20 mouse cellular contexts compared by ENCODE assay signal in the genomic region with DNA sequence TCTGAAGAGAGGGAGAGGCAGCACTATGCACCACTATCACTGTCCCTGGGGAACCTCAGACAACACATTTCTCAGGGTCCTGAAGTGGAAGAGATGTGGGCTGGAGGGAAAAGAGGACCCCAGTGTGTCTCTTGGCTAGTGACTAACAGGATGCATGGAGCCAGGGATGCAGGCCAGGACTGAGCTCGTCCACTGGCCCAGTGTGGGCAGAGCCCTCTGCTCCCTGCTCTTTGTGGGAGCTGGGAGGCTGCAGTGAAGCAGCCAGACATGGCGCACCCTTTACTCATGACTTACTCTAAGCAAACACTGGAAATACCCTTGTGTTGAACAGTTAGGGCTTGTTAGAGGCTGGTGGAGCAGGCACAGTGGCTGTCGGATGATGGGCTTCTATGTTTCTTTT. TPM values are rescaled to one million over a fixed set of nuclear protein-coding genes. Genes with fewer than 3 reads are reported as not detected.
A peak's percentile ranks its signal among the peaks of the same experiment; 100 is the strongest.
DNase-seq lines count a peak whose midpoint lies in the region; ATAC-seq and TF ChIP-seq lines count a peak whose summit lies in the region.
"Had no signal": no experiment of that assay in that cellular context is flagged by ENCODE, and none has a peak within 500 bp of the region (broad histone marks: within the 10 kb centered on the region; RNA-seq: fewer than 3 reads in every experiment).

No protein-coding gene starts in this region.

- no peak for TF ChIP-seq CTCF in heart, postnatal 0 days (IDR thresholded peaks at IDR 0.05; ENCODE audit: low read depth)

- peaks cover 16% of the 10 kb centered on the region for H3K4me1 ChIP-seq in heart, postnatal 0 days (ENCODE audit: control insufficient read depth, insufficient read depth)
- peaks cover 5% of the 10 kb centered on the region; the same call in 1 of the 2 replicates for H3K4me1 ChIP-seq in midbrain, embryonic 12.5 days
- no peaks in the 10 kb centered on the region for H3K4me1 ChIP-seq in midbrain, embryonic 11.5 days (ENCODE audit: control insufficient read depth, insufficient read depth, low read length)
- peaks cover 16% of the 10 kb centered on the region; the same call in 1 of the 2 replicates for H3K4me1 ChIP-seq in embryonic facial prominence, embryonic 13.5 days
- no peaks in the 10 kb centered on the region for H3K4me1 ChIP-seq in midbrain, embryonic 14.5 days (ENCODE audit: control insufficient read depth, insufficient read depth, low read length)
- H3K4me1 ChIP-seq: forebrain, embryonic 15.5 days had no signal

- peaks cover 19% of the 10 kb centered on the region for H3K36me3 ChIP-seq in heart, postnatal 0 days (replicated peaks; ENCODE audit: control insufficient read depth, insufficient read depth, low read length)
- peaks cover 18% of the 10 kb centered on the region for H3K36me3 ChIP-seq in midbrain, embryonic 12.5 days
- H3K36me3 ChIP-seq in midbrain, embryonic 11.5 days (ENCODE audit: control insufficient read depth, insufficient read depth, low read length): peaks cover 8% of the 10 kb centered on the region
- H3K36me3 ChIP-seq in embryonic facial prominence, embryonic 13.5 days: peaks cover 41% of the 10 kb centered on the region
- peaks cover 12% of the 10 kb centered on the region for H3K36me3 ChIP-seq in midbrain, embryonic 14.5 days (ENCODE audit: control insufficient read depth, insufficient read depth, low read length)

- no peaks in the 10 kb centered on the region for H3K9me3 ChIP-seq in heart, postnatal 0 days (replicated peaks; ENCODE audit: control insufficient read depth, low read length)
- 0 out of 2 replicates have a peak, but pooled peaks cover 5% of the 10 kb centered on the region for H3K9me3 ChIP-seq in midbrain, embryonic 12.5 days
- H3K9me3 ChIP-seq in midbrain, embryonic 11.5 days (ENCODE audit: control insufficient read depth, low read length): no peaks in the 10 kb centered on the region; the same call in 1 of the 2 replicates
- H3K9me3 ChIP-seq in embryonic facial prominence, embryonic 13.5 days: peaks cover 7% of the 10 kb centered on the region; the same call in 1 of the 2 replicates
- H3K9me3 ChIP-seq in midbrain, embryonic 14.5 days (ENCODE audit: control insufficient read depth, low read length): no peaks in the 10 kb centered on the region
- H3K9me3 ChIP-seq: forebrain, embryonic 15.5 days had no signal

- no peak for DNase-seq in heart, postnatal 0 days (ENCODE audit: low spot score)
- no peak for DNase-seq in heart, adult 18-20 months
- DNase-seq in midbrain, embryonic 11.5 days (ENCODE audit: low spot score, missing footprints): no peak
- no peak for DNase-seq in midbrain, embryonic 14.5 days
- no peak for DNase-seq in embryo, embryonic 10.5 days (ENCODE audit: low spot score)
- DNase-seq: adrenal gland, adult 8-10 months; cerebellum, adult 8-10 months; gastrocnemius, postnatal 36 days; heart, postnatal 10 days; kidney, postnatal 4 days; lung, adult 2 months; lung, postnatal 4 days; thymus, postnatal 25 days had no signal

- H3K9ac ChIP-seq in heart, postnatal 0 days (replicated peaks; ENCODE audit: low read depth, low read length): no peak overlapping the region
- no peak overlapping the region for H3K9ac ChIP-seq in midbrain, embryonic 12.5 days (replicated peaks)
- no peak overlapping the region for H3K9ac ChIP-seq in midbrain, embryonic 11.5 days (ENCODE audit: low read length)
- H3K9ac ChIP-seq in embryonic facial prominence, embryonic 13.5 days: no peak overlapping the region
- no peak overlapping the region for H3K9ac ChIP-seq in midbrain, embryonic 14.5 days (replicated peaks; ENCODE audit: low read length)
- H3K9ac ChIP-seq: forebrain, embryonic 15.5 days had no signal

- H3K4me3 ChIP-seq in heart, postnatal 0 days (ENCODE audit: low read depth, low read length): no peak overlapping the region
- no peak overlapping the region for H3K4me3 ChIP-seq in midbrain, embryonic 12.5 days
- no peak overlapping the region for H3K4me3 ChIP-seq in midbrain, embryonic 11.5 days (ENCODE audit: low read depth, low read length)
- H3K4me3 ChIP-seq in embryonic facial prominence, embryonic 13.5 days: no peak overlapping the region
- no peak overlapping the region for H3K4me3 ChIP-seq in midbrain, embryonic 14.5 days (replicated peaks; ENCODE audit: low read depth, low read length)
- H3K4me3 ChIP-seq: forebrain, embryonic 15.5 days had no signal

- ATAC-seq in heart, postnatal 0 days (ENCODE audit: insufficient read depth, low read depth): no peak
- ATAC-seq in midbrain, embryonic 12.5 days (ENCODE audit: low FRiP score, low read depth): no peak
- no peak for ATAC-seq in midbrain, embryonic 11.5 days (ENCODE audit: low FRiP score)
- no peak for ATAC-seq in embryonic facial prominence, embryonic 13.5 days (ENCODE audit: insufficient number of reproducible peaks, insufficient read depth, low FRiP score, low TSS enrichment, low read depth)
- no peak for ATAC-seq in midbrain, embryonic 14.5 days (ENCODE audit: low FRiP score, low TSS enrichment)
- ATAC-seq: forebrain, embryonic 15.5 days; hindbrain, embryonic 16.5 days; intestine, embryonic 16.5 days; Patski had no signal

- no peaks in the 10 kb centered on the region for H3K27me3 ChIP-seq in heart, postnatal 0 days (ENCODE audit: control insufficient read depth, insufficient read depth, low read length)
- H3K27me3 ChIP-seq in midbrain, embryonic 12.5 days: no peaks in the 10 kb centered on the region
- H3K27me3 ChIP-seq in midbrain, embryonic 11.5 days (ENCODE audit: control insufficient read depth, insufficient read depth, low read length): no peaks in the 10 kb centered on the region
- no peaks in the 10 kb centered on the region for H3K27me3 ChIP-seq in embryonic facial prominence, embryonic 13.5 days
- no peaks in the 10 kb centered on the region for H3K27me3 ChIP-seq in midbrain, embryonic 14.5 days (ENCODE audit: control insufficient read depth, insufficient read depth, low read length)
- H3K27me3 ChIP-seq: forebrain, embryonic 15.5 days; Patski had no signal

- no peak overlapping the region for H3K4me2 ChIP-seq in heart, postnatal 0 days (ENCODE audit: low read depth, low read length)
- no peak overlapping the region for H3K4me2 ChIP-seq in midbrain, embryonic 12.5 days (replicated peaks)
- H3K4me2 ChIP-seq in midbrain, embryonic 11.5 days: no peak overlapping the region
- H3K4me2 ChIP-seq in embryonic facial prominence, embryonic 13.5 days: no peak overlapping the region
- no peak overlapping the region for H3K4me2 ChIP-seq in midbrain, embryonic 14.5 days (ENCODE audit: low read length)
- H3K4me2 ChIP-seq: forebrain, embryonic 15.5 days; liver, embryonic 11.5 days had no signal

- H3K27ac ChIP-seq in heart, postnatal 0 days (ENCODE audit: low read depth): peak overlapping the region; percentile 15
- H3K27ac ChIP-seq in midbrain, embryonic 12.5 days (replicated peaks): peak overlapping the region; percentile 30; the same call in 1 of the 2 replicates
- no peak overlapping the region for H3K27ac ChIP-seq in midbrain, embryonic 11.5 days (ENCODE audit: low read depth, low read length)
- peak overlapping the region; percentile 16; the same call in 1 of the 2 replicates for H3K27ac ChIP-seq in embryonic facial prominence, embryonic 13.5 days
- 0 out of 2 replicates have a peak overlapping the region, but pooled peaks have one; percentile 41 for H3K27ac ChIP-seq in midbrain, embryonic 14.5 days (replicated peaks; ENCODE audit: low read depth, low read length)
- H3K27ac ChIP-seq: forebrain, embryonic 15.5 days had no signal

- WGBS in heart, postnatal 0 days: 86% methylated on average over 3 of the region's 3 CpGs
- 89% methylated on average over 3 of the region's 3 CpGs for WGBS in midbrain, embryonic 12.5 days
- WGBS in midbrain, embryonic 11.5 days: 86% methylated on average over 3 of the region's 3 CpGs
- WGBS in embryonic facial prominence, embryonic 13.5 days: 88% methylated on average over 3 of the region's 3 CpGs
- 86% methylated on average over 3 of the region's 3 CpGs for WGBS in midbrain, embryonic 14.5 days

- TF ChIP-seq EP300 in heart, postnatal 0 days (IDR thresholded peaks at IDR 0.05; ENCODE audit: low read depth): no peak

RNA-seq across cellular contexts. Expression of gene Ier5l, which starts 20.4 kb away (rescaled TPM):
- total RNA-seq in heart, postnatal 0 days (2014; rRNA removed; ENCODE audit: low replicate concordance): 12.4 and 12.5 TPM in 2 replicates
- 0.94 and 1.2 TPM in 2 replicates for polyA plus RNA-seq in heart, postnatal 0 days (2015; fragmentation: Nextera tagmentation; extraction: Ambion mirVana)
- 1 to 10 TPM; 2.6 to 3.2 TPM for total RNA-seq in heart, adult 18-20 months (2021)
- 2.7 and 3.4 TPM in 2 replicates for polyA plus RNA-seq in midbrain, embryonic 12.5 days (2016; fragmentation: Nextera tagmentation; extraction: Ambion mirVana)
- 4.9 and 5.0 TPM in 2 replicates for polyA plus RNA-seq in midbrain, embryonic 11.5 days (2014; fragmentation: Nextera tagmentation; extraction: Ambion mirVana)
- polyA plus RNA-seq in embryonic facial prominence, embryonic 13.5 days (2015; fragmentation: Nextera tagmentation; extraction: Ambion mirVana): 3.5 and 4.0 TPM in 2 replicates
- 3.7 and 4.3 TPM in 2 replicates for polyA plus RNA-seq in midbrain, embryonic 14.5 days (2014; fragmentation: Nextera tagmentation; extraction: Ambion mirVana)

RNA-seq across cellular contexts. Expression of gene Ptpa, which starts 37.7 kb away (rescaled TPM):
- total RNA-seq in heart, postnatal 0 days (2014; rRNA removed; ENCODE audit: low replicate concordance): 109 and 112 TPM in 2 replicates
- polyA plus RNA-seq in heart, postnatal 0 days (2015; fragmentation: Nextera tagmentation; extraction: Ambion mirVana): 92.4 TPM in 2 replicates
- total RNA-seq in heart, adult 18-20 months (2021): 10 to 100 TPM; 81.6 to 96.7 TPM
- 128 and 129 TPM in 2 replicates for polyA plus RNA-seq in midbrain, embryonic 12.5 days (2016; fragmentation: Nextera tagmentation; extraction: Ambion mirVana)
- polyA plus RNA-seq in midbrain, embryonic 11.5 days (2014; fragmentation: Nextera tagmentation; extraction: Ambion mirVana): 50.7 and 54.3 TPM in 2 replicates
- polyA plus RNA-seq in embryonic facial prominence, embryonic 13.5 days (2015; fragmentation: Nextera tagmentation; extraction: Ambion mirVana): 150 and 163 TPM in 2 replicates
- polyA plus RNA-seq in midbrain, embryonic 14.5 days (2014; fragmentation: Nextera tagmentation; extraction: Ambion mirVana): 86.7 and 115 TPM in 2 replicates

RNA-seq across cellular contexts. Expression of gene Crat, which starts 38.0 kb away (rescaled TPM):
- total RNA-seq in heart, postnatal 0 days (2014; rRNA removed; ENCODE audit: low replicate concordance): 351 and 413 TPM in 2 replicates
- polyA plus RNA-seq in heart, postnatal 0 days (2015; fragmentation: Nextera tagmentation; extraction: Ambion mirVana): 263 and 266 TPM in 2 replicates
- 100 to 1,000 TPM; 507 to 509 TPM for total RNA-seq in heart, adult 18-20 months (2021)
- polyA plus RNA-seq in midbrain, embryonic 12.5 days (2016; fragmentation: Nextera tagmentation; extraction: Ambion mirVana): 20.4 and 22.6 TPM in 2 replicates
- polyA plus RNA-seq in midbrain, embryonic 11.5 days (2014; fragmentation: Nextera tagmentation; extraction: Ambion mirVana): 23.7 and 24.2 TPM in 2 replicates
- 22.5 and 25.0 TPM in 2 replicates for polyA plus RNA-seq in embryonic facial prominence, embryonic 13.5 days (2015; fragmentation: Nextera tagmentation; extraction: Ambion mirVana)
- 22.2 and 24.0 TPM in 2 replicates for polyA plus RNA-seq in midbrain, embryonic 14.5 days (2014; fragmentation: Nextera tagmentation; extraction: Ambion mirVana)

Comparison
In these comparisons a context has a peak if more than half of its experiments do, and no peak if none do; other contexts are left out.
1. RNA of gene Crat, which starts 38.0 kb away (polyA plus RNA-seq): 263 to 266 TPM in heart, postnatal 0 days; 22.2 to 24.0 TPM in midbrain, embryonic 14.5 days, 23.7 to 24.2 TPM in midbrain, embryonic 11.5 days, 20.4 to 22.6 TPM in midbrain, embryonic 12.5 days and 22.5 to 25.0 TPM in embryonic facial prominence, embryonic 13.5 days; every median in the first group is over 10 times any median in the second.